Mouse (Mus musculus) left cerebral cortex, adult 2 months (tissue): ENCODE data around the gene AI413582. TPM values are rescaled to one million over a fixed set of nuclear protein-coding genes. Genes with fewer than 3 reads are reported as not detected.

Experiments used
- DNase-seq, 2 experiments: peaks; one replicate each; pipeline ENCODE4 v3.0.0; 2021 to 2022; ENCODE audit warnings: low spot score in 2 of 2, mixed read lengths in 1 of 2; ENCODE audit errors: extremely low spot score in 1 of 2
- H3K27ac ChIP-seq: fragments of 200-600 bp; 2 replicates; pipeline ENCODE4 v1.8.1; 2022
- H3K4me3 ChIP-seq: fragments of 200-600 bp; 2 replicates; pipeline ENCODE4 v1.8.1; 2022
- CTCF ChIP-seq: fragments of 200-600 bp; IDR thresholded peaks from 2 replicates; pipeline ENCODE4 v1.8.1; 2022; ENCODE audit warnings: antibody characterized with exemption, mild to moderate bottlenecking, moderate library complexity
- intact Hi-C: fragments of 180-260 bp; cut with DNase I; formaldehyde crosslinking; loops from one replicate; pipeline ENCODE4 v1.15.1; 2025
- total RNA-seq, 2 experiments: library from RNA; stranded (reverse); gene quantifications; 2 replicates each; pipeline ENCODE4 v1.2.3; 2021

The AI413582 gene
- total RNA-seq, 2 experiments from 2014 or later = 86.7 to 93.8 TPM

- H3K27ac ChIP-seq = peak overlapping the region; percentile 45; the same call in 1 of the 2 replicates
- TF ChIP-seq CTCF = no peak
- DNase-seq = no peak
- intact Hi-C loops = no loop called here
- H3K4me3 ChIP-seq = no peak overlapping the region
These were observed 31.0 kb upstream of the AI413582 start for GRCm38 (mm10) chr17:27596376-27597190.

- intact Hi-C loops = no loop called here
- TF ChIP-seq CTCF = peak; percentile 23
- H3K27ac ChIP-seq = peak overlapping the region; percentile 36; the same call in 1 of the 2 replicates
- no peak overlapping the region for H3K4me3 ChIP-seq
- no peak for DNase-seq
These were observed 30.3 kb upstream of the AI413582 start for GRCm38 (mm10) chr17:27595659-27596375.

GRCm38 (mm10) chr17:27592565-27592910, 27.0 kb upstream of the AI413582 start:
- TF ChIP-seq CTCF = no peak
- intact Hi-C loops = no loop called here
- H3K27ac ChIP-seq = no peak overlapping the region
- DNase-seq = no peak
- no peak overlapping the region for H3K4me3 ChIP-seq

GRCm38 (mm10) chr17:27591826-27592564, 26.4 kb upstream of the AI413582 start:
- intact Hi-C loops = no loop called here
- no peak for DNase-seq
- Histone ChIP-seq H3K27ac (no peak overlapping the region), H3K4me3 (no peak overlapping the region)
- peak; percentile 27 for TF ChIP-seq CTCF

GRCm38 (mm10) chr17:27588231-27588630, 22.7 kb upstream of the AI413582 start:
- Histone ChIP-seq H3K4me3 (no peak overlapping the region), H3K27ac (peak overlapping the region; percentile 72)
- intact Hi-C loops = no loop called here
- no peak for TF ChIP-seq CTCF
- no peak for DNase-seq

GRCm38 (mm10) chr17:27587252-27587651, 21.7 kb upstream of the AI413582 start:
- DNase-seq = no peak
- no peak overlapping the region for H3K4me3 ChIP-seq
- TF ChIP-seq CTCF = no peak
- intact Hi-C loops = no loop called here
- peak overlapping the region; percentile 78 for H3K27ac ChIP-seq

GRCm38 (mm10) chr17:27586661-27587060, 21.1 kb upstream of the AI413582 start:
- TF ChIP-seq CTCF = no peak
- intact Hi-C loops = no loop called here
- Histone ChIP-seq H3K4me3 (no peak overlapping the region), H3K27ac (peak overlapping the region; percentile 78)
- no peak for DNase-seq

GRCm38 (mm10) chr17:27583185-27583894, 17.8 kb upstream of the AI413582 start:
- DNase-seq = no peak
- Histone ChIP-seq H3K4me3 (no peak overlapping the region), H3K27ac (no peak overlapping the region)
- intact Hi-C loops = no loop called here
- no peak for TF ChIP-seq CTCF

GRCm38 (mm10) chr17:27580392-27581068, 15.0 kb upstream of the AI413582 start:
- H3K4me3 ChIP-seq = no peak overlapping the region
- intact Hi-C loops = loop anchor here (2.0 kb wide), 1 partner anchor 14 kb away; no protein-coding TSS in a partner anchor
- TF ChIP-seq CTCF = no peak
- H3K27ac ChIP-seq = peak overlapping the region; percentile 52
- no peak for DNase-seq

GRCm38 (mm10) chr17:27579816-27580215, 14.3 kb upstream of the AI413582 start:
- DNase-seq = no peak
- intact Hi-C loops = loop anchor here (2.0 kb wide), 1 partner anchor 13 kb away; no protein-coding TSS in a partner anchor
- Histone ChIP-seq H3K4me3 (no peak overlapping the region), H3K27ac (peak overlapping the region; percentile 52; the same call in 1 of the 2 replicates)
- TF ChIP-seq CTCF = no peak

GRCm38 (mm10) chr17:27578487-27578886, 12.9 kb upstream of the AI413582 start:
- H3K27ac ChIP-seq = no peak overlapping the region; the same call in none of the 2 replicates
- DNase-seq = no peak
- H3K4me3 ChIP-seq = no peak overlapping the region

More at GRCm38 (mm10) chr17:27578487-27578886, 12.9 kb upstream of the AI413582 start:
- intact Hi-C loops = no loop called here
- no peak for TF ChIP-seq CTCF
